Mouse (Mus musculus) left cerebral cortex, adult 2 months (tissue): ENCODE measurements around the gene Gm7358. TPM values are rescaled to one million over a fixed set of nuclear protein-coding genes. Genes with fewer than 3 reads are reported as not detected.
"Not testable (repeated sequence)": the region's sequence is repeated elsewhere in the genome, so short reads cannot be mapped to it uniquely, and the experiment has no call there.

Experiments used
- DNase-seq, 2 experiments: peaks; one replicate each; pipeline ENCODE4 v3.0.0; 2021 to 2022; ENCODE audit warnings: low spot score in 2 of 2, mixed read lengths in 1 of 2; ENCODE audit errors: extremely low spot score in 1 of 2
- H3K27ac ChIP-seq: fragments of 200-600 bp; 2 replicates; pipeline ENCODE4 v1.8.1; 2022
- H3K4me3 ChIP-seq: fragments of 200-600 bp; 2 replicates; pipeline ENCODE4 v1.8.1; 2022
- CTCF ChIP-seq: fragments of 200-600 bp; IDR thresholded peaks from 2 replicates; pipeline ENCODE4 v1.8.1; 2022; ENCODE audit warnings: antibody characterized with exemption, mild to moderate bottlenecking, moderate library complexity
- intact Hi-C: fragments of 180-260 bp; cut with DNase I; formaldehyde crosslinking; loops from one replicate; pipeline ENCODE4 v1.15.1; 2025
- long read RNA-seq, 2 experiments: library from polyadenylated mRNA; stranded (forward); transcript quantifications; one replicate each; pipeline ENCODE4 v2.0.0; 2021; ENCODE audit warnings: borderline mapping rate in 2 of 2
- total RNA-seq, 2 experiments: library from RNA; stranded (reverse); gene quantifications; 2 replicates each; pipeline ENCODE4 v1.2.3; 2021

The Gm7358 gene
- not detected for total RNA-seq
- long read RNA-seq, experiment 1 = 0 reads
- long read RNA-seq, experiment 2 = 0 reads

DNA sequence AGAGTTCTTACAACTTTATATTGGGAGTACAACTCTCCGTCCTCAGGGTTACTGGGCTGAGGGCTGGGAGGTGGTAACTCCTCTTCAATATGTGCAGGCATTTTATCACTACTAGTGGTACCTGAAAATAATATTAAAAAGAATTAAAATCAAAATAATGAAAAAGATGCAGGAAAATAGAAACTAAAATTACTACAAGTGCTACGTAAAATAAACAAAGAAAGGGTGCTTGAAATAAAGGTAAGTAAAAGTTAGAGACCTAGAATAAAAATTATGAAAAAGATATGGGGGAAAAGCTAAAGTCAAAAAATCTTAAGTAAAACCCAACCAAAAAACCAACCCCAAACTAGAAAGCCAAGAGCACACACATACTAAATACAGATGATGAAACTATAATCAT is at the start of gene Gm7358:
Gene Gm7358, minus strand, starts transcription at position 101 of the 400 bp plus-strand sequence.
- H3K4me3 ChIP-seq, intact Hi-C loops, H3K27ac ChIP-seq, DNase-seq: not testable (repeated sequence)

DNA sequence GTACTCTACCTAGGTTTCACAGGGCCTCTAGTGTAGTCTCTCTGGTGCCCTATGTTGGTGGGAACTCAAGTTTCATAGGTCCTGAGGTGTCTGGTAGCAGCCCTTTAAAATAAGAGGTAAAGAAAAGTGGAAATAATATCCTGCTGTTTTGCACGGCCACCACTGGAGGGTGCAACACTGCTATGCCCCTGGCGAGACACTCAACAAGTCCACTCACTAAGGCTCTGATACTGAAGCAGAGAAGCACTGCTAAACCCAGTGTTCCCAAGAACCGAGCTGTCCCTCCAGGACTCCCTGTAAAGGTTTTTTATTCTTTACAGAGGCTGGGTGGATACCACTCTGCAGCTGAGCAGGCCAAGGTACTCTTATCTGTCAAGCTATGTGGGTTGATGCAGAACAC is 43.7 kb upstream of the Gm7358 start:
- TF ChIP-seq CTCF = peak; percentile 52
- H3K4me3 ChIP-seq, DNase-seq, H3K27ac ChIP-seq: not testable (repeated sequence)
- intact Hi-C loops = loop anchor here (5.0 kb wide), 1 partner anchor 251 kb away; no protein-coding TSS in a partner anchor

DNA sequence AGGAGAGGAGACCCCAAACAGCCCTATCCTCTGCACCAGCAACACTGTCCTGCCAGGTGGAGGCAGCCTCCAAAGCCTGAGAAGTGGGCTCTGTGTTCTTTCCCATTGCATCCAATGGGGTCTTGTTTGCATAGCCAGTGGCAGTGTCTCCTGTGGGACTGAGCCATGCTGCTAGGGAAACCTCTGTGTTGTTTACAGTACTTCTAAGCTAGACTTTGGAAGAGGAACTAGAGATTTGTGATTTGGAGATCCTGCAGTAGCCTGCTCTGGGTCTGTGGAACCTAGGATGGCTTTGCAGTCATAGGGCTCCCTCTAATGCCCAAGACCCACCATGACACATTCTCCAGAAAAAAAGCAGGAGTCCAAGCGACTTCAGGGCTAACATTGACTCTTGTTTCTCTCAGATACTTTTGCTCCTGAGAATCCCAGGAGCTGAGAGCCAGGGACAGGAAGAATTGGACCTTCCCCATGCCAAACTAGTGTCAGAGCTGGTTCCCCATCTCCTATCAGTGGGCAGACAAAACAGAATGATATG is 42.2 kb upstream of the Gm7358 start:
- TF ChIP-seq CTCF = peak; percentile 51
- H3K4me3 ChIP-seq, H3K27ac ChIP-seq, DNase-seq: not testable (repeated sequence)
- intact Hi-C loops = loop anchor here (5.0 kb wide), 1 partner anchor 249 kb away; no protein-coding TSS in a partner anchor

DNA sequence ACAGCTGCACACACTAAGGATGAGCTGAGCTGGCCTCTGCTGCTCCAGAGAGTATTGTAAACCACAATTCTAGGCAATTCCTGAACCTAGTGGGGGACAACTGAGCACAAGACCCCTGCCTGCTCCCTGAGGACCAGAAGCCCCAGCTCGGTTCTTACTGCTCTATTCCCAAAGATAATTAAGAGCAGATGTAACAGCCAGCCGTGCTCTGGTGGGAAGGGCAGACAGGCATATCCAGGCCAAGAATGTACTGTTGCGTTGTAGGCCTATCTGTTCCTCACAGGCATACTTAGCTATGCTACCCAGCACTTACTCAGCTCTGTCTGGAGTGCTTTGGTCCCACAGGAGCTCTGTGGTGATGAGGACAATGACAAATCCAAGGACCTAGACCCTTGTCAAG is 40.6 kb upstream of the Gm7358 start:
- H3K4me3 ChIP-seq, DNase-seq, H3K27ac ChIP-seq: not testable (repeated sequence)
- intact Hi-C loops = loop anchor here (5.0 kb wide), 1 partner anchor 248 kb away; no protein-coding TSS in a partner anchor

DNA sequence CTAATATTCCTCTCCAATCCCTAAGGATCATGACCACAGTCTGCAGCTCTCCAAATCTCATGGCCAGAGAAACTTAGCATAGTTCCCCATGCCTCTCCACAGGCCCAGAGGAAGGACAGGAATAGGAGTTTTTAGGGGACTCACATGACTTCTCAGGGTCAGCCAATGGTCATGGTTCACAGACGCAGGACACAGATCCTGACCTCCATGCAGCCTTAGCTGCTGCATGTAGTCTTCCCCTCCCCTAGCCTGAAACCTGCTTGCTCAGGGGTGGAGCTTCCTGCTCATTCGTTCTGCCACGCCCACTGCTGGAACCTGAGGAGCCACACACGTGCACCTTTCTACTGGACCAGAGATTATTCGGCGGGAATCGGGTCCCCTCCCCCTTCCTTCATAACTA is 34.8 kb upstream of the Gm7358 start:
- H3K4me3 ChIP-seq, DNase-seq, H3K27ac ChIP-seq, intact Hi-C loops: not testable (repeated sequence)

DNA sequence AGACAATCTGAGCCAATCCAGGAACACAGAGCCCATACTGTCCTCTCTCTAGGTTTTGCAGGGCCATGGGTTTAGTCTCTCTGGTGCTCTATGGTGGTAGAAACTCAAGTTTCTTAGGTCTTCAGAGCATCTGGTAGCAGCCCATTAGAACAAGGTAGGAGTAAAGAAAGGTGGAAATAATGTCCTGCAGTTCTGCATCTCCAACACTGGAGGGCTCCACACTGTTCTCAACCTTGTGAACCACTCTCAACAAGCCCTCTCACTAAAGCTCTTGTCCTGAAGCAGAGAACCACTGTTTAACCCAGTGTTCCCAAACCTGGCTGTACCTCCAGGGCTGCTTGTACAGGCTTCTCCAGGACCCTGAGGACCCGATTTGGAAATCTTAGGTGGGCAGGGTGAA is 27.3 kb upstream of the Gm7358 start:
- H3K4me3 ChIP-seq, intact Hi-C loops, H3K27ac ChIP-seq, DNase-seq: not testable (repeated sequence)
- TF ChIP-seq CTCF = peak; percentile 46

DNA sequence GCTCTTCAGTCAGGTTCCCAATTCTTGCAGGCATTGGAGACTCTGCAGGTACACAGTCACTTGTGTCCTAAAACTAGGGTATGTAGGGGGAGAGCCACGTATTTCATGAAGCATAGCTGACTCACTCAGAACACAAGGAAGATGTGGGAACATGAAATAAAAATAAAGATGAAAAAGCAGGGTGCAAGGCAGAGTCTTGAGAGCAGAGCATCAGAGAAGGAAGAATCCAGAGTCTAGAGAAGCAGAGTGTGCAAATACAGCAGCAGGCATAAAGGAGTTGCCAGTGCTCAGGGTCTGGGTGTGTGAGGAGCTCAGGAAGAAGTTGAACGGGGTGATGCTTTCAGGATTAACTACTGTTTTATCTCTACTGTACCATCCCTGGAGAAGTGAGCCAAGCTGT is 17.5 kb downstream of the Gm7358 start:
- H3K4me3 ChIP-seq, H3K27ac ChIP-seq, DNase-seq, intact Hi-C loops: not testable (repeated sequence)

DNA sequence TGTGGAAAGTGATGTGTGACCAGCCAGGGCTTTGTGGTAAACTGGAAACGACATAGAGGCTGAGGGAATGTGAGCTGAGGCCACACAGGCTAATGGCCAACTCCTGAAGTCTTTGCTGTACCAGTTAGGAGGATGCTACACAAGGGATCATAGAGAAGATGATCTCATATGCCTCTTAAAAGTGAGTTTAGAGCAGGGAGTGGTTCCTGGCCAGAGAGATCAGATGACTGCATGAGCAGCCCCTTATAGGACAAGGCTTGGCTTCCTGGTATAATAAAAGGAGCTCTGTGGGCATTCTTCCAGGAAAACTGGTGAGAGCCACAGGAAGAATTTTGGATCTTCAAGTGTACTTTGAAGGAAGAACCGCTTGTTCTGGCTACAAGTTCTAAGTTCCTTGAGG is 22.3 kb downstream of the Gm7358 start:
- H3K4me3 ChIP-seq, H3K27ac ChIP-seq, DNase-seq, intact Hi-C loops: not testable (repeated sequence)

DNA sequence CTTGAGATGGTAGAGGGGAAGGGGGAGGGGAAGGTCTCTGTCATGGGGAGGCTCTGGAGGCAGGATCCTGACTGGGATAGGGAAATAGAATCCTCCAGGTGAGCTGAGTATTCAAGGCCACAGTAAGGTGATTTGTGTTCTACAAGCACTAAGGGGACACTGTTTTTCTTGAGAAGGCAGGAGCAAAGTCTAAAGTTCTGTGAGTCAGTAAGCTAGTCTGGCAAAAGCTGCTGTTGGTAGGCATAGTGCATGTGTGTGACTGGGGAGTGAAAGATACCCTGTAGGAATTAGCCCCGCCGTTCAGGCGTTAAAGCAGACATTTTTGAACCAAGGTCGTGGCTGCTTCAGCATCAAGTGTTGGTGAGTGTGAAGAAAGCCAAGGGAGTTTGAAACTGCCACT is 23.2 kb downstream of the Gm7358 start:
- intact Hi-C loops, H3K27ac ChIP-seq, DNase-seq, H3K4me3 ChIP-seq: not testable (repeated sequence)

Other genes with a start within 250 kb of the Gm7358 start
- gene Gm7168, start 111.2 kb downstream of the Gm7358 start, total RNA-seq = not detected
- not detected for gene Gm7356, start 55.8 kb downstream of the Gm7358 start, total RNA-seq
- 100 to 1,000 TPM in 1 of 2 experiments, 10 to 100 TPM in 1; 58.6 to 100 TPM for gene Dact2, start 144.8 kb upstream of the Gm7358 start, total RNA-seq
- gene Smoc2, start 220.0 kb upstream of the Gm7358 start, total RNA-seq = 10 to 100 TPM; 13.2 to 13.7 TPM